Mouse (Mus musculus) cortical plate, adult 2 months (tissue): Measurements from ENCODE around the gene Fer. TPM values are rescaled to one million over a fixed set of nuclear protein-coding genes. Genes with fewer than 3 reads are reported as not detected.
A peak's percentile ranks its signal among the peaks of the same experiment; 100 is the strongest.

Source experiments
- H3K27ac ChIP-seq: fragments of 200-500 bp; 2 replicates; pipeline ENCODE4 v1.5.1; 2012; ENCODE audit warnings: low read length, control low read depth, inconsistent platforms; ENCODE audit not compliant: insufficient read depth
- H3K4me1 ChIP-seq: fragments of 200-500 bp; 2 replicates; pipeline ENCODE4 v1.6.1; 2011; ENCODE audit warnings: low read length; ENCODE audit not compliant: control insufficient read depth, insufficient read depth
- H3K4me3 ChIP-seq: fragments of 200-500 bp; 2 replicates; pipeline ENCODE4 v1.5.1; 2011; ENCODE audit warnings: mild to moderate bottlenecking, low read length, control low read depth; ENCODE audit not compliant: insufficient read depth
- CTCF ChIP-seq: fragments of 200-500 bp; IDR thresholded peaks from 2 replicates; pipeline ENCODE4 v1.5.1; 2011; ENCODE audit warnings: mild to moderate bottlenecking, control low read depth, low read length; ENCODE audit not compliant: insufficient read depth; ENCODE audit errors: extremely low read depth
- POLR2A ChIP-seq: fragments of 200-500 bp; IDR thresholded peaks from 2 replicates; pipeline ENCODE4 v1.6.1; 2011; ENCODE audit warnings: mild to moderate bottlenecking, low read length, control low read depth; ENCODE audit not compliant: insufficient read depth; ENCODE audit errors: extremely low read depth
- polyA plus RNA-seq: library from polyadenylated mRNA; depleted of rRNA; stranded (reverse); fragments of >200 nt; gene quantifications from 2 replicates; pipeline ENCODE4 v1.2.3, GENCODE M21; 2012

The Fer gene
- polyA plus RNA-seq, 1 experiment, result 10.5 TPM

DNA sequence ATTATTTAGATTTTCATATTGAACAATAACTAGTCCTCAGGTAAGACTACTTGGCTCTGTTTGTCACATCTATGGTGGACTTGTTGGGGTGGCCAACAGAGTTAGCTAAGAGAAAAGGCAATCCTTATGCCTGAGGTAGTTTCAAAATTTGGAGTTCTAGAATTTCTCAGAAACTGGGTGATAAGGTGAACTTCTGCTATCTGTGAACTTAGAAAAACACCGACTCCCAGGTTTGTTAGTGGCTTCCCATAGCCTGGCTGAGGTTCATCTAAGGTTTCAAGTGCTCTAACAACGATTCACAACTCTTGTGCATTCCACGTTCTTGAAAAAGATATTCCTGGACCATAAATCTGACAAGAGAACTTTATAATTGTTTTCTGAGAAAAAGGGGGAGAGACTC, 463 bp upstream of the Fer start:
- Histone ChIP-seq H3K4me3 (no peak overlapping the region), H3K4me1 (no peaks in the 10 kb centered on the region), H3K27ac (no peak overlapping the region)
- TF ChIP-seq POLR2A, result no peak
- no peak for TF ChIP-seq CTCF

DNA sequence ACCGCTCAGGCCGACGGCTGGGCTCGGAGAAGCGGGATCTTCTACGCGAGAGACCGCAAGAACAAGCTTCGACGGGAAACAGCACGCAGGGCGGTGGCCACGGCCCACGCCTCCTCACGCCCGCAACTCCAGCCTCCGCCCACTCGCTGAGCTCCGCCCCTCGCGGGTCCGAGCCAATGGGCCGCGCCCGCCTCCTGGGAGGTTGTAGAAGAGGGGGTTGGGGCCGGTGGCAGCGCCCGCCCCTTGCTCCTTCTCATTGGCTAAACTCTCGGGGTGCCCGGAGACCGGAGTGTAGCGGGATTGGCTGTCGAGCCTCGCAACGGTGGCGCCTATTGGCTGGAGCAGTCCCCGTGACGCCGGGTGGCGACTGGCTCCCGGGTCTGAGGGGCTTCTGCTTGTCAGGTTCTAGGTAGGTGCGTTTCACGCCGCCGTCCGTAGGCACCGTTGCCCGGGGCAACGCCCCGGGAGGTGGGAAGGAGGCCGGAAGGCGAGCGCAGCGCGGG, 836 bp downstream of the Fer start, which contains the start of gene A930002H24Rik:
A930002H24Rik (minus strand) TSS at position 145 of the 503 bp plus-strand sequence.
- Histone ChIP-seq H3K4me1 (no peaks in the 10 kb centered on the region), H3K4me3 (peak within 1 kb of the TSS; percentile 52), H3K27ac (peak within 1 kb of the TSS; percentile 93)
- peak; percentile 54 for TF ChIP-seq POLR2A
- no peak for TF ChIP-seq CTCF

GRCm38 (mm10) chr17:63864171-63864571, 1.3 kb downstream of the Fer start:
- TF ChIP-seq POLR2A (no peak), CTCF (no peak)

DNA sequence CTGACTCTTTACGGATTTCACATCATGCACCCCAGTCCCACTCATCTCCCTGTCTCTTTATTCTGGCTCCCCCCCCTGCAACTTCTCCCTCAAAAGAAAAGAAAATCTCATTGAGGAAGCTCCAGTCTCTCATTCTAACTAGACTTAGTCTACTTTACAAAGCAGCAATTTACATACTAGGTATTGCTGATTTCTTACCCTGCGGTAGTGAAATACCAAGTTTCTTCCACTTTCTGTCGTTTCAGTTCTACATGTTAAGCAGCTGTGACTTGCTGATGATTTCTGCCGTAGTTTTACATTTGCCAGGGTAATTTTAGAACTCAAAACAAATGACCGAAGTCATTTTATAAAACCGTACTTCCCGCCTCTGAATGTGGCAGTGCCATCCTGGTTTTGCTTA, 8.9 kb downstream of the Fer start:
- H3K4me1 ChIP-seq, result no peaks in the 10 kb centered on the region
- TF ChIP-seq CTCF, result no peak
- no peak for TF ChIP-seq POLR2A
- H3K27ac ChIP-seq, result no peak overlapping the region
- no peak overlapping the region for H3K4me3 ChIP-seq

More at GRCm38 (mm10) chr17:63864171-63864571, 1.3 kb downstream of the Fer start:
- Histone ChIP-seq H3K4me3 (peak overlapping the region; percentile 52), H3K4me1 (no peaks in the 10 kb centered on the region), H3K27ac (peak overlapping the region; percentile 93)

GRCm38 (mm10) chr17:63878889-63879288, 16.0 kb downstream of the Fer start:
- H3K4me1 ChIP-seq, result no peaks in the 10 kb centered on the region
- TF ChIP-seq CTCF (no peak), POLR2A (no peak)
- no peak overlapping the region for H3K27ac ChIP-seq
- H3K4me3 ChIP-seq, result no peak overlapping the region

- H3K27ac ChIP-seq, result no peak overlapping the region
- no peaks in the 10 kb centered on the region for H3K4me1 ChIP-seq
- no peak overlapping the region for H3K4me3 ChIP-seq
- TF ChIP-seq CTCF, result no peak
- TF ChIP-seq POLR2A, result no peak
These were observed 17.1 kb downstream of the Fer start for GRCm38 (mm10) chr17:63880009-63880408.

DNA sequence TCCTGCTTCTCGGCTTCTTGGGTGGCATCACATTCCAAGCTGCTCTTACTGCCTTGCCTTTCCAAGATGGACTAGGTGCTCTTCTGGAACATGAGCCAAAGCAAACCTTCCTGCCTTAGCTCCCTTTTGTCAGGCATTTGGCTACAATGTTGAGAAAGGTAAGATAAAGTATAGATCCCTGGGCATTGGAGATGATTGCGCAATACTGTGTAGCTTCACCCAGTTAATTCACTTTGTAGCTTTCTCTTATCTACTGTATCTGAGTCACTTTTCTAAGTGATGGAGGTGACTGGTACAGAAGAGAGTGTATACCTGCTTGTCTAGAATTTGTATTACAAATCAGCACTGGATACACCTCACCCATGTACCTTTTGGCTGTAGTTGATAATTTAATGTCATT, 24.1 kb downstream of the Fer start:
- no peak overlapping the region for H3K27ac ChIP-seq
- TF ChIP-seq POLR2A, result no peak
- H3K4me1 ChIP-seq, result no peaks in the 10 kb centered on the region; the same call in 1 of the 2 replicates
- no peak overlapping the region for H3K4me3 ChIP-seq

DNA sequence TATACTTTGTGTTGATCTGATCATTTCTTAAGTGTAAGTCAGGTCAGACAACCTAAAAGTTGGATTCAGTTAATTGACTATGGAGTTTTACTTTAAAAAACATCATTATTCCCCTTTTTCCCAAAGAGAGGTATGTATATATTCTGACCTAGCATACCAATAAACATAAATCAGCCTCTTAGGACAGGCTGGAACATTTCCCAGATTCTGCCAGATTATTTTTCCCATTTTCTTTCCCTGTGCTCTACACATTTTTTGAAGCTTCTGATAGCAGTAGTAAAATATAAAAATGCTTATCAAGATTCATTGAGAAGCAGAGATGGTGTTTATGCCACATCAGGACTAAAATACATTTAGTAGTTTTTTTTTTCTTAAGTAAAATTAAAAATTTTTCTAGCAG, 27.7 kb downstream of the Fer start:
- TF ChIP-seq CTCF, result no peak
- TF ChIP-seq POLR2A, result no peak
- Histone ChIP-seq H3K27ac (no peak overlapping the region), H3K4me1 (no peaks in the 10 kb centered on the region; the same call in 1 of the 2 replicates), H3K4me3 (no peak overlapping the region)

DNA sequence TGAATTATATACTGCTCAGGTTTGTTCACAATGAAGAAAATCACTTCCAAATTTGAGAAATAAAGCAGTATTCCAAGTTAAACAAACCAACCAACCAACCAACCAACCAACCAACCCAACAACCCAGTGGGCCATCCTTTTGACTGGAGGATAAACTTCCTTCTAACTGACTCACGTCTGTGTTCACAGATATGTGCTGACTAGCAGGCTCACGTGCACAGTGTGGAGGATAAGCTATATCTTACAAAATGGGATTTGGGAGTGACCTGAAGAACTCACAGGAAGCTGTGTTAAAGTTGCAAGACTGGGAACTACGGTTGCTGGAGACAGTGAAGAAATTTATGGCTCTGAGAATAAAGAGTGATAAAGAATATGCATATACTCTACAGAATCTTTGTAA, 33.0 kb downstream of the Fer start:
- H3K27ac ChIP-seq, result no peak overlapping the region
- TF ChIP-seq POLR2A, result no peak
- no peak for TF ChIP-seq CTCF

DNA sequence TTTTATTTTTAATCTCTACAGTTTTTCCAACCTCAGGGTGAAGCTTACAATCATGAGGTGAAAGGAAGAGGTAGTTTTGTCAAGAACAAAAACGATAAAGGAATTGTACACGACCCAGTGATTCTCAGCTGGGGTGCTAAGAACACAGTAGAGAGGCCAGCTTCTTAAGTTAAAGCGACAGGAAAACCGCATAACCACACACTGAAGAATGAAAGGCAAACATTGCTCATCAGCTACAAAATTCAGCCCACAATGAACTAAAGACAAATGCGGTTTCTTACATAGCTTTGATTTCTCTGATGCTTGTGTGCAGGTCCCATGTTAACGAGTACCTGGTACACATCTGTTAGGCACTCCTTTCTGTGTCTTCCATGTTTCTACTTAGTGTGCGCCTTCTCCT, 34.2 kb downstream of the Fer start:
- Histone ChIP-seq H3K4me1 (peaks cover 2% of the 10 kb centered on the region; the same call in 1 of the 2 replicates), H3K27ac (no peak overlapping the region), H3K4me3 (no peak overlapping the region)
- TF ChIP-seq CTCF, result no peak
- TF ChIP-seq POLR2A, result no peak

More for the DNA sequence above, 33.0 kb downstream of the Fer start:
- peaks cover 2% of the 10 kb centered on the region; the same call in 1 of the 2 replicates for H3K4me1 ChIP-seq
- no peak overlapping the region for H3K4me3 ChIP-seq
